Mouse (Mus musculus) cerebral cortex, adult 2 months (tissue): ENCODE results near the gene Hnrnpl.

Source experiments
- WGBS: fragments of 180-500 bp; shearing (Covaris S2); methylation state at CpG from one replicate; pipeline ENCODE4 v1.1.7; 2018; 5-methylcytosine and 5-hydroxymethylcytosine counted together

Gene Hnrnpl

DNA sequence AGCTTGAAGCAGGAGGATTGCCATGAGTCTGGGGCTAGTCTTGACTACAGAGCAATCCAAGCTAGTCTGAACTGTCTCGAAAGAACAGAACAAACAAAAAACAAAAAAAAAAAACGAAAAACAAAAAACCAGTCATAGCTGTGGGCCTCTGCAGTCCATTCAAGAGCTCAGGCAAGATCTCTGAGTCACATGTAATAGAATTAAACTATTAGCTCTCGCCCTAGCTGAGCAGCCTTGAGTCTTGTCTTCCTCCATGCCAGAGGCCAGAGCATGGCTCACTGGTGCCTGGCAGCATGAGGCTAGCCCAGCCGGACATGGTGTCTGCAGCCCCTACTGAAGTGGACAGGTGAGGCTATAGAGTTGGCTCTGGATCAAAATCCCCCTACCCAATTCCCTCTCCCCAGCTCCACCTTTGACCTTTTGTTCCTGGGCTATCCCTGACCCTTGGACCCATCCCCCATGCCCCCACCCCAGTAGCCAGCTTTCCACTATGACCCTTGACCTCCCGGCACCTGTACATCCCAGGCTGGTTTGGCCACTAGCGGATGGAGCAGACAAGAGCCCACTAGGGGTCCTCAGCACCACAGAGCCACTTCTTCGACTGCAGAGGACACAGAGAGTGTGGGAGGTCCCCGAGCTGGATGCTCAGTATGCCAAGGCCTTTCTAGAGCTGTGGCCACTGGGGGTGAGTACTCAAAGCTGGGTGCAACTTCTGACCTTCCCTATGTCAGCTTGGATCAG lies 18.1 kb upstream of the Hnrnpl start:
- 64% methylated on average over 8 of the region's 8 CpGs for WGBS

DNA sequence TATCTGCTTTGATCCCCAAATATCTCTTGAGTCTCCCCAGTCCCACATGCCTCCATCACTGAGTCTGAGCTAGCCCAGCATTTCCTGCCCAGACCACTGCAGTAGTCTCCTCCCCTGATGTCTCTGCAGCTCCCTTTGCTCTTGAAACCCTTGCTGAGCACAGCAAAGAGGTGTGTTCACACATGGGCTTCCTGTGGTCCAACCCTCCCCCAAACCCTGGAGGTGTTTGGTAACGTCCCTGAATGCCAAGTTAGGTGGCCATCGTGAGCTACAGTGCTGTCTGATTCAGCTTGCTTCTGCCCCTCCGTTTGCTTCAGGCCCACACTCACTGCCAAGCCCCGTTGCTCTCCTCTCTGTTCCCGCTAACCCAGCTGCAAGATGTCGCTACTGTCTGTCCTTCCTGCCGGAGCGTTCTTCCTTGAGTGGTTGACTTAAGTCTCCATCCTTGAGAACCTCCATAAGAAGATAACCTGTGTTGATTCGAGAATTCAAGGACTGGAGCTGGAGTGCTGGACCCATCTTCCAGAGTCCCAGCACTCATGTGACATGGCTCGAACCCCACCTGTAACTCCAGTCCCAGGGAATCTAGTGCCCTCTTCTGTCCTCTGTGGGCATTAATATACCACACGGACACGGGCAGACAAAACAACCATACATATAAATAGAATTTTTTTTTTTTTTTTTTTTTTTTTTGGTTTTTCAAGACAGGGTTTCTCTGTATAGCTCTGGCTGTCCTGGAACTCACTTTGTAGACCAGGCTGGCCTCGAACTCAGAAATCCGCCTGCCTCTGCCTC lies 15.8 kb upstream of the Hnrnpl start:
- WGBS: 72% methylated on average over 14 of the region's 14 CpGs

DNA sequence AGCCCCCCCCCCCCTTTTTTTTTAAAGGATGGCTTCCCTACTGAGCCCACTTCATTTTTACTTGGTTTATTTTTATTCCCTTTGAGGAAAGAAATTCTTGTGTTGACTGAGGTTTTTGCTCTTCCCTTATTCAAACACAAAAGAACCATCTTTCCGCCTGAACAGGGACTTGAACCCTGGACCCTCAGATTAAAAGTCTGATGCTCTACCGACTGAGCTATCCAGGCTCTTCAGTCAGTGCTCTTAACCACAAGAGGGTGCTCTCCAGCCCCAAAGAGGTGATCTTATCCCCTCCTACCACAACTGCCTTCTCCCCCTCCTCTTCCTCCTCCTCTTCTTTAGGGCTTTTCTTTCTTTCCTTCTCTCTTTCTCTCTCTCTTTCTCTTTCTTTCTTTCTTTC lies 14.5 kb upstream of the Hnrnpl start:
- WGBS: 36% methylated on average over 2 of the region's 2 CpGs

DNA sequence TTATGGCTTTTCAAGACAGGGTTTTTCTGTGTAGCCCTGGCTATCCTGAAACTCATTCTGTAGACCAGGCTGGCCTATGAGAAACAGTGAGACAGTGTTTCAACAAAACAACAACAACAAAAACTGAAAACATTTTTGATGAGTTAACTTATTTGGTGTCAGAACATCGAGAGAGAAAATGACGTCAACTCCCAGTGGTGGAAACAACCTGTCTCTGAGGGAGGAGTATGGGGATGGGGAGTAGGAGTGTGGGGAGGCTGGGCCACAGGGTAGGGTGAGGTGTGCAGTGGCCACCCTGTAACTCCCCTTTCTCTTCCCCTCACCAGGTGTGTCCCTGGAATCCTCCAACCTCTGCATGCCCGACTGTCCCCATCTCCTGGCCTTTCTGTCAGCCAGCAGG lies 13.8 kb upstream of the Hnrnpl start:
- 91% methylated on average over 3 of the region's 3 CpGs for WGBS

DNA sequence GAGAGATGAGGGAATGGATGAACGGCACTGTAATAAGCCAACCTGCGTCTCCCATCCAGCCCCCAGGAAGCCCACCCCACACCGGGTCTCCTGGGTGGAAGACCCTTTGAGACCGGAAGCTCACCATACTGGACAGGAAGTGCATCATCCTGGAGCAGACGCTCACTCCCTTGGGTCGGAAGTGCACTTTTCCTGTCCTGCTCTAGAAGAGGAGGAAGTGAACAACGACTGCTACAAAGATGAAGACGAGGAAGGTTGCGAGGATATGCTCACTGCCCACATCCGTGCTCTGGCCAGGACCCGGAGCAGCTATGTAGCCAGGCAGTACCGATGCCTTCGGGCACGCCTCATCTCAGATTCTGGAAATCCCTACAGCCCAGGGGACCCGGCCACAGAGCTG lies 12.5 kb upstream of the Hnrnpl start:
- WGBS: 72% methylated on average over 15 of the region's 15 CpGs

DNA sequence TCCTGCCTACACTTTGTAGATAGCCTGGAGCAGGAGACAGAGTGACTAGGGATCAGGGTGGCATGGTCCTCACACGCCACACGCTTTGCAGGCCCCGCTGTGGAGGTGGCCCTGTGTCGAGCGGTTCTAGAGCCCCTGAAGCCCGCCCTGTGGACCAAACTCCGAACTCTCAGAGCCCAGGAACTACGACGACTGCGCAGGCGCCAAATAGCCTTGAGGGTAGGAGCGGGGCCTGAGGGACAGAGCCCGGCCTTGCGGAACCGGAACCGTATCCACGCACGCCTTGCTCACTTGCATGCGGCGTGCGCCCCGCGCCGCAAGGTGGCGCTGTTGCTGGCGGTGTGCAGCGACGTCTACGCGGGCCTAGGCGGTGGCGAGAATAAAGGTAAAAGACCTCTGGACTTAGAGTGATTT lies 11.8 kb upstream of the Hnrnpl start:
- 14% methylated on average over 32 of the region's 32 CpGs for WGBS

DNA sequence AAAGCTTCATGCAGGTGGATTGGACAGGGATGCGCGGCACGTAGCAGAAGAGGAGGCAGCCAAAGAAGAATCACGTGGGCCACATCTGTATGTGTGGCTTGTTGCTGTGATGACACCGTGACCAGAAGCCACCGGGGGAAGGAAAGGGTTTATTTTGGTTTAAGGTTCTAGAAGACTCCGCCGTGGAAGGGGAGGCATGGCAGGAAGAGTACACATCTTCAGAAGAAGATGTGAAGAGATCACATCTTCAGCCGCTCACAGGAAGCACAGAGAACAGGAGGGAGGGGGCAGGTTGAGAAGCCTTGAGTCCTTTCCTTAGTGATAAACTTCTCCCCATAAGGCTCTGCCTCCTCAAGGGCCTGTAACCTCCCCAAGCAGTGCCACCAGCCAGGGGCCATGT lies 8.3 kb upstream of the Hnrnpl start:
- WGBS: 94% methylated on average over 9 of the region's 9 CpGs

DNA sequence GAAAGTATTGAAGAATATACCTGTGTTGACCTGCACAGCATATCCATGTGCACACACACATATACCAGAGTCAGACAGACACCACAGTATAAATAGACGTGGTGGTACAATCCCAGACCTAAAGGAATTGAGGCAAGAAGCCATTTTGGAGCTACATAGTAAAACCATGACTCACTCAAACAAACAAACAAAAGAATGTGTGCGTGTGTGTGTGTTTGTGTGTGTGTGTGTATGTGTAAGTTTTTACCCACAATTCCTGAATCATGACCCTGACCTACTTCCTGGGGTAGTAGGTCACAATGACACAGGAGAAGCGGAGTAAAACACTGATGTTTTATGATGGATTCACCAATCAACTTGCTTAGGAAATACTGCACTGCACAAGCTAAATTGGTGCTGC lies 6.9 kb upstream of the Hnrnpl start:
- 43% methylated on average over 3 of the region's 3 CpGs for WGBS

DNA sequence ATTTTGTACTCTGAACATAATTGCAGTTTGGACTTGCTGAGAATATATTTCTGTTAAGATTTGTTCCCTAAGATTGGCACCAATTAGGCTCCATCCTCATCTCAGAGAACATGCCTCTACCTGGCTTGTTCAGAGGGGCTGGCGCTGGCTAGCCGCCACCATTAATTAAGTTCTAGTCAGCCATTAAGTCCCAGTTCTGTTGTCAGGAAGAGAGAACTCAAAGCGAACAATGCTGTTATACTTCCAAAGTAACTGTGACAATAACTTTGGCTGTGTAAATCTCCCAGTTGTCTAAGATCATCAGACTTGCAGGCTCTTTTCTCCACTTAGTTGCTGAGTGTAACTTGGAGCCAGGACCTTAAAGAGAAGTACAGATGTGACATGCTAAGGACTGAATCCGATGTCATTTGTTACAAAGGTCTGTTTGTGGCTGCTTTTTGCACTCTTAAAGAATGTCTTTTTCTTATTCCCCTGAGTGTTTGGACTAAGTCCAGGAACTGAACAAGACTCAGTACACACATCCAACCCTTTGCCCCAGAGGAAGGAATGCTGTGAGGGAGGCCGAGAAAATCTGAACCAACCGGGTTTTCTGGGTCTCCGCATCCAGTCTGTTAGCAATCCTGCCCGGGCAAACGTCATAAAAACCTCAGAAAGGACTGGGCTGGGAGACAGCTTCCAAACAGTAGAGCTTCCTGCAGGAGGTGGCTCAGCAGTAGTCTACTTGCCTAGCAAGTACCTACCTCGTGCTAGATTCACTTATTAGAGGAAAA lies 6.3 kb upstream of the Hnrnpl start:
- WGBS: 20% methylated on average over 10 of the region's 10 CpGs

DNA sequence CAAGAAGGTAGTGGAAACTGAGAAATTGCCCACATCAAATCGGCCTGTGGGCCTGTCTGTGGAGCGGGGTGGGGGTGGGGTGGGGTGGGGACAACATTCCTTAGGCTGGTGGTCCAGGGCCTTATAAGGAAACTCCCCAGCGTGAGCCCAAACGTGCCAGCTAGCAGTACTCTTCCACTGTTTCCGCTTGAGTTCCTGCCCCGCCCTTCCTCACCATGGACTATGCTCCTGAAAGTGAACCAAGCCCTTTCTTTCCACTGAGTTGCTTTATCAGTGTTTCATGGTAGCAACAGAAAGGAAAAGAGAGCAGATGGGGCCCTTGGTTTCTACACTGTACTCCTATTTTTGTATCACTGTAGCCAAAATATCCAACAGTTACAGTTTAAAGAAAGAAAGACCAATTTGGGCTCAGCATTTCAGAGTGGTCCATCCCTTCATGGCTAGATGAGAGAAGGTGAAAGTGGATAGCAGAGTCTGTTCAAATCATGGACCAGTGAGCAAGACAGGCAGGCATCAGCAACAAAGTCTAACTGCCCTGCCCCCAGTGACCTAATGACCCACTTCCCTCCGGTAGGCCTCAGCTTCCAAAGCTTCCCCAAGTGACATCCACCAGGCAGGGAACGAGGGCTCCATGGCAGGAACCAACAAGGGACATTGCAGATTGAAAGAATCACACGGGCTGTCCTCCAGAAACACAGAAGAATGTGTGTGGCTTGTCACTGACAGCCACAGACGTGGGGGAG lies 5.3 kb upstream of the Hnrnpl start:
- WGBS: 26% methylated on average over 10 of the region's 10 CpGs

DNA sequence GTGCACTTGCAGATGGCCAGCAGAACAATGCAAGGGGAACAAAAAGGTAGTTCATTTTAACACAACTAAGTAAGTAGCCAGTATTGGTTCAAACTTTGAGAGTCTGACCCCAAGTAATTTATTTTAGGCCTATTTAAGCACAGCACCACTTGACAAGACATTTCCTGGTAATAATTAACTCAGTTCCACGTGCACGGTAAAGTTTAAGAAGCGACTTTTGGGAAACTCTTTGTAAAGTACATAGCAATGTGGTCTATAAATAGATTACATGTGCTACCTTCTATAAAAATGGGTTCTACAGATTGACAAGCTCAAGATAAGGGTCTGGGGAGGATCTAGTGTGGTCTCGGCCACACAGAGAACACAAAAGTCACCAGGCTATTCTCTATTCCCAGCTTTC lies 4.6 kb upstream of the Hnrnpl start:
- 76% methylated on average over 4 of the region's 4 CpGs for WGBS

DNA sequence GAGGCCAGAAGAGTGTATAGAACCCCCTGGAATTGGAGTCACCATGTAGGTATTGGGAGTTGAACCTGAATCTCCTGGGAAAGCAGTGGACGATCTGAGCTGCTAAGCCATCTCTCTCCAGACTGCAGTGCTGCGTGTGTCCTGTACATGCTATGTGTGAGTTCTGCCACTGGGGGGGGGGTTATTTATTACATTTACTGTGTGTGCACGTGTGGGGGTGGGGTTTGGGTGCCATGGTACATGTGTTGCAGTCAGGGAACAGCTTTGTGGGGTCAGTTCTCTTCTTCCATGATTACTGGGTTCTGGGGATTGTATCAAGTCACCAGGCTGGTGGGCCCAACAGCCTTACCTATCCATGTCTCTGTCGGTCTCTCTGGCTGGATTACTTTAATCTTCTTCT lies 1.5 kb upstream of the Hnrnpl start:
- WGBS: 62% methylated on average over 4 of the region's 4 CpGs

DNA sequence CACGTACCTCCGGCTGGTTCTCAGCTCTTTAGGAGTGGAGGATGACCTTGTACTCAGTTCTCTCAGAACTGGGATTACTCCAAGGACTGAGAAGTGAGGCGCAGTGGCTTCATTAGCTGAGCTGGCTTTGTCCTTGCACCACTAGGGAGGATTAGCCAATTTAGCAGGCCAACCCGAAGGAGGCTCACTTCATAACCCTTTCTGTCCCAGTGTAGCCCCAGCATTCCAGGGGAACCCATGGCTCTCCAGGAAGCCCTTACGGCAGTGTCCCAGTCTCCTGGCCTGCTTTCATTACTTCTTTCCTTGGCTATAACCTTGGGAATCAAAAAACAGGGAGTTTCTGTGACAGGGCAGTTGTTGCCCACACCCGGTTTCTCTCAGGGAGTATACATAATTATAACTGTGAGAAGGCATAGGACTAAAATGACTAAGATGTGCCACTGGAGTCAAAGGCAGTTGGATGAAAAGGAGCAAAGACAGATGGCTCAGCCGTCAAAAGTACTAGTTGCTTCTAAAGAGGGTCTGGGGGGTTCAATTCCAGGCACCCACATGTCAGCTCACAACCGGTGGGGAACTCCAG lies 610 bp upstream of the Hnrnpl start:
- 25% methylated on average over 8 of the region's 8 CpGs for WGBS

DNA sequence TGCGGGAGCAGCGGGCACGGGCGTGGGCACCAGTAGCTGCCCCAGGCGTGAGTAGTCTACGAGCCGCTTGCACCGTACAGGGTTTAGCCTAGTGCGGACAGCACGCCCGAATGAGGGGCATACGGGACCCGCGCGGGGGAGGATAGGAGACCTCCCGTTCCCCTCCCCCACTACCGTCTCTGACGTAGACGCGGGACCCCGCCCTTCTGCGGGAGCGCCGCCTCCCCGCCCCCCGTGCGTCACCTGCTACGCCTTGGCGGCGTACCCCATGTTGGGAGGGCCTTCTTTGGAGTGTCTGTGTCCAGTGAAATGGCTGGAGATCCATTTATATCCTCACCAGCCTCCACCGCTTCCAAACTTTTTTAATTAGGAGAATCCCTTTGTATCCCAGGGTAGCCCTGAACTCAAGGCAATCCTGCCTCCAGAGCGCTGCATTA lies 634 bp downstream of the Hnrnpl start:
- 1% methylated on average over 32 of the region's 32 CpGs for WGBS

DNA sequence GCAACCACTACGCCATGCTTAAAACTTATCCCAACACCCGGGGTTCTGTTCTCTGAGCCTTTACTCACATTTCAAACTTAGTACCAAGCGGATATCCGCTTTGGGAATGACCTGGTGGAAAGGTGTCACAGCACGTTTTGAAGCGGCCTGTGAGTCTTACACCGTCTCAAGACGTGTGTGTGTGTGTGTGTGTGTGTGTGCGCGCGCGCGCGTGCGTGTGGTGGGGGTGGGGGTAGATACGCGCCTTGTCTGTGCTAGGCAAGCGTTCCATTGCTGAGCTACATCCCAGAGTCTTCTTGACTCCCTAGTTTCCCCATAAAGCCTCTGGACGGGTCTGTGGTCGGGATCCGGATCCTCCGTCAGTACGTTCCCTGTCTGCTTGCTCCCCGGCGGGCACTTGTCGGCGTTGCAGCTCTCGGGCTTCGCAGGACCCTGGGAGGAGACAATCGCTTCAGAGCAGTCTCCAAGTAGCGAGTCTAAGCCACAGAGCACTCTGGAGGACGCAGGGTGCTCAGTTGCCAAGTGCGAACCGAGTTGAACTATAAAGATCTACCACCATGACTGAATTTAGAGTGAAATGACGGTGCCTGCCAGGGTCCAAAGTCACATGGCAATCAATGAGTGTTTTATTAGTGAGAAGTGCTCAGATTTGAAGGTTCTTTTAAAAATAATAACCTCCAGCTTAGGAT lies 1.2 kb downstream of the Hnrnpl start:
- WGBS: under 1% methylated on average over 35 of the region's 35 CpGs

DNA sequence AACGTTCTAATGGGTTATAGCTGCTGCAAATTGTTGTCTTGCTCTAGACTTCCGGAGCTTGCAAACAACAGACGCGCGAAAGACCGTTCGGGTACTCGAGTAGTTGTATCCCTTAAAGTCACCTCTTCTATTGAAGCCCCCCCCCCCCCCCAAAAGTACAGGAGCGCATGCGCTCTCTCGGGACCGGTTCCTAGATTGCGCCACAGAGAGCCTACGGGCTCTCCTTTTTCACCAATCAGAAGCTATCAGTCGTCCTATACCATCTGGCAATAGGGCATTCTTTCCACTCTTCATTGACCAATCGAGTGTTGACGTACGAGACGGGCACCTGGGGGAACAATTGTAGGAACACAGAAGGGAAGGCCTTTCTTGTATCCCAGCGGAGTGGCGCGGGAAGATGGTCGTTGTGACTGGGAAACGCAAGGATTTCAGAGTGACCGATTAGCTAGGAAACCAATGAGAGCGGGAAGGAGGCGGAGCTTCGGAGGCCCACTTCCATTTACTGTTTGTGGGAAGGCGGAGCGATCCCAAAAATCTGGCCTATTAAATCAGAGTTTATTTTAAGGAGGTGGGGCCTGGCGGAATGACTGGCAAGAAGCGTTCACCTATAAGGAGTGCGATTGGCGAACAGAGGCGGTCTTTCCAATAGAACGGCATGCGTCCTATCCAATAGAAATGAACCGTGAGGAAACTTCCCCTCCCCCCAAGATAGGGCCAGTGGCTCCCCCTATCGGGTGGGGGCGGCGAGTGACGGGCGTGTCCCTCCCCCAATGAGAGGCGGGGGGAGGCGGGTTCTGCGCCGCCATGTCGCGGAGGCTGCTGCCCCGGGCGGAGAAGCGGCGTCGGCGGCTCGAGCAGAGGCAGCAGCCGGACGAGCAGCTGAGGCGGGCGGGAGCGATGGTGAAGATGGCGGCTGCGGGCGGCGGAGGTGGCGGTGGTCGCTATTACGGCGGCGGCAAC lies 2.0 kb downstream of the Hnrnpl start:
- under 1% methylated on average over 70 of the region's 70 CpGs for WGBS

DNA sequence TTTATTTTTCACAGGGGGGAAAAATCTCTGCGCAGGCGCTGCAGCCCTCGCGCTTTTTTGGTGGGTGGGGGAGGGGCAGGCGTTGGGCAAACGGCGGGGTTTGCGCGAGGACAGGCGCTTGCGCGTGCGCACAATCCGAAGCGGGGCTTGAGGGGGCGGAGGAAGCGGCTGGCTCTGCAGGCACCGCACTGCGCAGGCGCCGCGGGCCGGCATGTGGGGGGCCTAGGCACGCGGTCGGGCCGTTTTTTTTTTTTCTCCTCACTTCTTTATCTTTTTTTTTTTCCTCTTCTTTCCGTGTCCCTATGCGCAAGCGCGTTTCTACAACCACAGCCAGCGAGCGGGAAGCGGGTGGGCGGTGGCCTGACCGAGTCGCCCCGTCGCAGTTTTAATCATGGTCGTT lies 2.9 kb downstream of the Hnrnpl start:
- WGBS: under 1% methylated on average over 40 of the region's 40 CpGs

DNA sequence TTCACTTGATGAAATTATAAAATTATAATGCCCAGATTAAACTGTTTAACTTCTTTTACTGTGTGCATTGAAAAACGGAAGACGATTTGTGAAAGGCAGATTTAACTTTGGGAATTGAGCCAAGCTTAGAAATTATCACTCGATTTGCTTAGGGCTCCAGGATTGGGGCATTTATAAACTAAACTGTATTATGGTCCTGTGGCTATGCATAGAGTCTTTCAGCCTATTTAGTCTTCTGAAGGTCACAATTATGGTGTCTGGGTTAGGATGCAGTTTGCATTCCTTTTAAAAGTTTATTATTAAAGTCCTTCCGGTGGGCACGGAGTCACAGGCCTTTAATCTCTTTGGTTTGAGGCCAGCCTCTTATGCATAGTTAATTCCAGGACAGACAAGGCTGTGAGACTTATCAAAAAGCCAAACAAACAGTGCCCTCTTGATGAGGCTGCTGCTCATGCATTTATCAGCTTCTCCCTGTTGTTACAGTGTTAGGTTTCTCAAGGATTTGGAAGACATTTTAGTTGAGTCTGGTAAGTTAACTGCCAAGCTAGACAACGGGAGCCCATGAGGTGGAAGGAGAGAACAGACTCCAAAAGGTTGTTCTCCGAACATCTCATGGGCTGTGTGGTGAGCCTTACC lies 3.4 kb downstream of the Hnrnpl start:
- WGBS: 2% methylated on average over 7 of the region's 7 CpGs

DNA sequence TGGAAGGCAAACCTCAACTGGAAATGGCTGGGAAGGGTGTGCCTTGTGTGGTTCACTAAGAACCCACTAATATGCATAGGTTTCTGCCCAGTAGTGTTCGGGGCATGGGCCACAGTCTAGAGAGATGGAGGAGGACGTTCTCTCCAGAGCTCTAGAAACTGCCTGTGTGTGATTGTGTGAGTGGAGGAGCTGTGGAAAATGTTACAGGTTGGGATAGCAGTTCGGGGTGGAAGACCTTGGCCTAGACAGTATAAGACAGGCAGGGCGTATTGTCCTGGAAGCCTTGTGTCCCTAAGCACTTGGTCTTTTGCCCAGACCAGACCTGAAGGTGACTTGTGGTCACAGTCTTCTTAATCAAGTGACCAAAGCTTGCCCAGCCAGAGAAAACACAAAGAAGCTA lies 4.1 kb downstream of the Hnrnpl start:
- WGBS: 14% methylated on average over 4 of the region's 4 CpGs
